Mouse (Mus musculus) right cerebral cortex, postnatal 10 days (tissue): ENCODE measurements around the gene Dlgap5.

Experiments used
- DNase-seq, 2 experiments: peaks; one replicate each; pipeline ENCODE4 v3.0.0; 2021; ENCODE audit warnings: low spot score in 2 of 2

Dlgap5 gene

GRCm38 (mm10) chr14:47352272-47352671 lies 65.9 kb downstream of the Dlgap5 start:
- no peak for DNase-seq

- no peak for DNase-seq
Measured at GRCm38 (mm10) chr14:47350974-47351373, 67.2 kb downstream of the Dlgap5 start.

- DNase-seq, result no peak
Measured at GRCm38 (mm10) chr14:47346715-47347114, 71.5 kb downstream of the Dlgap5 start.

- peak; percentile 38 to 48 for DNase-seq
Measured at GRCm38 (mm10) chr14:47341811-47342291, 76.4 kb downstream of the Dlgap5 start.

DNA sequence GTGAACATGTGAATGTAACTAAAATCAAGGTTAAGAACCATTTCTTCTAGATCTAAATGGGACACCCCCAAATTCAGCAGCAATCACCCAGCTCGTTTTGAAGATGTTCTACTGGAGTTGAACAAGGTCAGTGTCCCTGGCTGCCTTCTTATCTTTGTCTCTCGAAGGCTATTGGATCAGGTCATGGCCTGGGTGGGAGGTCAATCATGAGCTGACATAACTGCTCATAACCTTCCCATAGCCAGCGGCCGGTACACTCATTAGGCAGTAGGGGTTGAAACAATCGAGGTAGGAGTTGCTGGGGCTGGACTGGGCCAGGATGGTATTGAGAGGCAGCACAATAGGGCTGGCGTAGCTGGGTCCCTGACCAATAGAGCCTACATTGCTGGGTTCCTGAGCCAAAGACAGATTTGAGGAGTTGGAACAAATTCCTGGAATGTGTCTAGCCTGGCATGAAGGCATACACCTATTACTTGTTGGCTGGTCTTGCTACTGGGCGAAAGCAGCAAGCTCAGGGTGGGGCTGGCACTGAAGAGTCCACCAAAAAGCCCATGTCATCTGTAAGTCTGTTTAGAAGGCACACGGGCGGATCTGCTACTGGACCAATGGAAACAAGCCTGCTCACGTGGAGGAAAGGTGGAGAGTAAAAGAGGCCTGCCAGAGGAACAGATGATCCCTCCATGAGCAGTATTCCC lies 77.8 kb downstream of the Dlgap5 start:
- DNase-seq, result no peak
